Mouse (Mus musculus): ENCODE data around the gene Zbtb37. TPM values are rescaled to one million over a fixed set of nuclear protein-coding genes. Genes with fewer than 3 reads are reported as not detected.

The Zbtb37 gene
- polyA plus RNA-seq, 1 experiment from 2014 or later: 11.3 TPM

Other genes with a start within 250 kb of the Zbtb37 start
- 17.6 and 21.2 TPM in 2 replicates for gene Rabgap1l, start 241.6 kb downstream of the Zbtb37 start, polyA plus RNA-seq (2016; fragmentation: Nextera tagmentation; extraction: Ambion mirVana)
- gene Rc3h1, start 128.4 kb downstream of the Zbtb37 start, polyA plus RNA-seq (2016; fragmentation: Nextera tagmentation; extraction: Ambion mirVana): 9.9 and 11.4 TPM in 2 replicates
- gene Serpinc1, start 56.3 kb downstream of the Zbtb37 start, polyA plus RNA-seq (2016; fragmentation: Nextera tagmentation; extraction: Ambion mirVana): 3.1 and 3.2 TPM in 2 replicates
- gene Dars2, start 35.8 kb upstream of the Zbtb37 start, polyA plus RNA-seq (2016; fragmentation: Nextera tagmentation; extraction: Ambion mirVana): 39.1 and 44.7 TPM in 2 replicates
- gene Cenpl, start 35.9 kb upstream of the Zbtb37 start, polyA plus RNA-seq (2016; fragmentation: Nextera tagmentation; extraction: Ambion mirVana): 32.2 and 32.3 TPM in 2 replicates
- 20.4 and 21.3 TPM in 2 replicates for gene Klhl20, start 96.7 kb upstream of the Zbtb37 start, polyA plus RNA-seq (2016; fragmentation: Nextera tagmentation; extraction: Ambion mirVana)
- 5.7 and 6.0 TPM in 2 replicates for gene Ankrd45, start 107.8 kb upstream of the Zbtb37 start, polyA plus RNA-seq (2016; fragmentation: Nextera tagmentation; extraction: Ambion mirVana)
- gene Tex50, start 124.5 kb upstream of the Zbtb37 start, polyA plus RNA-seq (2016; fragmentation: Nextera tagmentation; extraction: Ambion mirVana): 0.32 and 0.47 TPM in 2 replicates
- gene Prdx6, start 216.4 kb upstream of the Zbtb37 start, polyA plus RNA-seq (2016; fragmentation: Nextera tagmentation; extraction: Ambion mirVana): 287 and 297 TPM in 2 replicates

Data from midbrain, embryonic 12.5 days (tissue).